Mouse (Mus musculus) CH12.LX (cell line): Measurements from ENCODE around the gene Usp21.

Experiments used
- CHD1 ChIP-seq: IDR thresholded peaks from 2 replicates; pipeline ENCODE4 v1.6.1; 2012; ENCODE audit warnings: low read depth, low read length, improper control_type of control experiment, inconsistent platforms
- CHD2 ChIP-seq: IDR thresholded peaks from 2 replicates; pipeline ENCODE4 v1.6.1; 2011; ENCODE audit warnings: low read length, improper control_type of control experiment
- CTCF ChIP-seq, 2 experiments: IDR thresholded peaks in 1 of 2; conservative IDR thresholded peaks in 1 of 2; 2 replicates each; pipeline ENCODE4 v1.5.1; 2011 to 2012; ENCODE audit warnings: low read depth in 2 of 2, low read length in 2 of 2, improper control_type of control experiment in 1 of 2, inconsistent platforms in 1 of 2, mild to moderate bottlenecking in 1 of 2, moderate library complexity in 1 of 2
- EP300 ChIP-seq: IDR thresholded peaks from 2 replicates; pipeline ENCODE4 v1.6.1; 2011; ENCODE audit warnings: low read length, improper control_type of control experiment
- HCFC1 ChIP-seq: IDR thresholded peaks from 2 replicates; pipeline ENCODE4 v1.6.1; 2012; ENCODE audit warnings: low read depth, mild to moderate bottlenecking, inconsistent platforms, low read length, improper control_type of control experiment
- MXI1 ChIP-seq: IDR thresholded peaks from 2 replicates; pipeline ENCODE4 v1.6.1; 2011; ENCODE audit warnings: mild to moderate bottlenecking, low read depth, low read length, improper control_type of control experiment
- NELFE ChIP-seq: IDR thresholded peaks from 2 replicates; pipeline ENCODE4 v1.6.1; 2011; ENCODE audit warnings: low read depth, low read length, improper control_type of control experiment
- POLR2A ChIP-seq: IDR thresholded peaks from 2 replicates; pipeline ENCODE4 v1.6.1; 2011; ENCODE audit warnings: low read depth, mild to moderate bottlenecking, improper control_type of control experiment, low read length
- POLR2AphosphoS2 ChIP-seq: IDR thresholded peaks from 2 replicates; pipeline ENCODE4 v1.6.1; 2011; ENCODE audit warnings: low read depth, low read length, improper control_type of control experiment
- SMC3 ChIP-seq: IDR thresholded peaks from 2 replicates; pipeline ENCODE4 v1.6.1; 2011; ENCODE audit warnings: low read depth, low read length, improper control_type of control experiment
- USF2 ChIP-seq: conservative IDR thresholded peaks from 2 replicates; pipeline ENCODE4 v1.6.1; 2011; ENCODE audit warnings: low read depth, low read length, improper control_type of control experiment
- ZC3H11A ChIP-seq: IDR thresholded peaks from 2 replicates; pipeline ENCODE4 v1.6.1; 2012; ENCODE audit warnings: low read depth, mild to moderate bottlenecking, inconsistent platforms, low read length, improper control_type of control experiment
- ZKSCAN1 ChIP-seq: IDR thresholded peaks from 2 replicates; pipeline ENCODE4 v1.6.1; 2012; ENCODE audit warnings: low read depth, inconsistent platforms, low read length, improper control_type of control experiment, borderline replicate concordance

DNA sequence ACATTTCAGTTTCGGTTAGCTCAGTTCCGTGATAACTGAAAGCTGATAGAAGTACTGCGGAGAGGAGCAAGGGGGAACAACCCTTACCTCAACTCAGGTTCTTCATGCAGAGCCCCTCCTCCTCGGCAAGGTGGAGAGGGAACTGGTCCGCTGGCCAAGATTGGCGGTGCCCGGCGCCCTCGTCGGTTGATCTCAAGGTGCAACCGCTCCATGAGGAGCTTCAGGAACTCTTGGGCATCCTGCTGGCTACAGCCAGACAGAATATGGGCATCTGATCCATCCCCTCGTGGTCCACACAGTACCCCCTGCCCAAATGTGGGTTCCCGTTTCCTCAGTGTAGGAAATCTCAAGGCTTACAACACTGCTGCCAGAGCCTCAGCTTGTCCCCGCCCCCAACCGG lies 3.3 kb downstream of the Usp21 start:
- TF ChIP-seq USF2 (no peak), CHD1 (no peak), CTCF (conservative IDR thresholded peaks at IDR 0.05 in 1 of 2, IDR thresholded peaks at IDR 0.05 in 1 of 2; ENCODE audit: low read depth in 2 of 2, low read length in 2 of 2) (no peak), MXI1 (no peak), EP300 (no peak), ZKSCAN1 (no peak), ZC3H11A (no peak), HCFC1 (no peak), CHD2 (no peak), SMC3 (no peak), POLR2A (no peak), POLR2AphosphoS2 (no peak), NELFE (no peak)
